Mouse (Mus musculus) forebrain, postnatal 0 days (tissue): Measurements from ENCODE around the gene Megf6. TPM values are rescaled to one million over a fixed set of nuclear protein-coding genes. Genes with fewer than 3 reads are reported as not detected.

Source experiments
- ATAC-seq: fragments of 200-750 bp; cut with Nextera tagmentation; 2 replicates; pipeline ENCODE4 v1.8.0; 2017; ENCODE audit warnings: mild to moderate bottlenecking, moderate library complexity
- DNase-seq: peaks from one replicate; pipeline ENCODE4 v3.0.0-alpha.2; 2015
- H3K27ac ChIP-seq: fragments of 300-500 bp; sonication (generic); 2 replicates; pipeline ENCODE4 v1.5.1; 2014; ENCODE audit warnings: low read depth, mild to moderate bottlenecking, antibody characterized with exemption, low read length, moderate library complexity, mixed read lengths
- H3K27me3 ChIP-seq: fragments of 300-500 bp; sonication (generic); 2 replicates; pipeline ENCODE4 v1.6.1; 2014; ENCODE audit warnings: mild to moderate bottlenecking, low read length, mixed read lengths; ENCODE audit not compliant: insufficient read depth
- H3K36me3 ChIP-seq: fragments of 300-500 bp; sonication (generic); 2 replicates; pipeline ENCODE4 v1.6.1; 2014; ENCODE audit warnings: mild to moderate bottlenecking, moderate library complexity; ENCODE audit not compliant: insufficient read depth
- H3K4me1 ChIP-seq: fragments of 300-500 bp; sonication (generic); 2 replicates; pipeline ENCODE4 v1.6.1; 2014; ENCODE audit warnings: antibody characterized with exemption; ENCODE audit not compliant: insufficient read depth
- H3K4me2 ChIP-seq: fragments of 300-500 bp; sonication (generic); 2 replicates; pipeline ENCODE4 v1.6.1; 2014; ENCODE audit warnings: low read depth, mild to moderate bottlenecking, moderate library complexity
- H3K4me3 ChIP-seq: fragments of 300-500 bp; sonication (generic); 2 replicates; pipeline ENCODE4 v1.5.1; 2014; ENCODE audit warnings: low read depth, low read length, mixed read lengths
- H3K9ac ChIP-seq: fragments of 300-500 bp; sonication (generic); 2 replicates; pipeline ENCODE4 v1.6.1; 2014; ENCODE audit warnings: mild to moderate bottlenecking
- H3K9me3 ChIP-seq: fragments of 300-500 bp; sonication (generic); 2 replicates; pipeline ENCODE4 v1.6.1; 2016; ENCODE audit warnings: low read length
- CTCF ChIP-seq: sonication (generic); IDR thresholded peaks from 2 replicates; pipeline ENCODE4 v1.5.1; 2016; ENCODE audit warnings: antibody characterized with exemption, control low read depth, low read depth
- WGBS: fragments of 180-500 bp; shearing (Covaris S2); extraction: QIAGEN DNeasy Blood & Tissue Kit; methylation state at CpG from one replicate; pipeline ENCODE4 v1.1.7; 2014; 5-methylcytosine and 5-hydroxymethylcytosine counted together
- polyA plus RNA-seq: library from polyadenylated mRNA; unstranded; fragments of >200 nt; fragmentation: Nextera tagmentation; extraction: Ambion mirVana; gene quantifications from 2 replicates; pipeline ENCODE4 v1.2.1, GENCODE M21; 2015
- total RNA-seq: library from RNA; depleted of rRNA; stranded (reverse); fragments of >200 nt; gene quantifications from 2 replicates; pipeline ENCODE4 v1.2.3, GENCODE M21; 2014

The Megf6 gene
- total and polyA plus RNA-seq, 2 experiments from 2014 or later: 7.7 to 36.5 TPM

- no peaks in the 10 kb centered on the region for H3K36me3 ChIP-seq
- no peaks in the 10 kb centered on the region for H3K4me1 ChIP-seq
- H3K9ac ChIP-seq: no peak overlapping the region
- ATAC-seq: no peak
- H3K4me2 ChIP-seq: no peak overlapping the region
- H3K4me3 ChIP-seq: no peak overlapping the region
- no peaks in the 10 kb centered on the region for H3K9me3 ChIP-seq
- no peak overlapping the region for H3K27ac ChIP-seq
- H3K27me3 ChIP-seq: peaks cover 4% of the 10 kb centered on the region; the same call in 1 of the 2 replicates
- 83% methylated on average over 4 of the region's 4 CpGs for WGBS
- no peak for DNase-seq
- no peak for TF ChIP-seq CTCF
These were observed 38.6 kb upstream of the Megf6 start for GRCm38 (mm10) chr4:154131894-154132293.

DNA sequence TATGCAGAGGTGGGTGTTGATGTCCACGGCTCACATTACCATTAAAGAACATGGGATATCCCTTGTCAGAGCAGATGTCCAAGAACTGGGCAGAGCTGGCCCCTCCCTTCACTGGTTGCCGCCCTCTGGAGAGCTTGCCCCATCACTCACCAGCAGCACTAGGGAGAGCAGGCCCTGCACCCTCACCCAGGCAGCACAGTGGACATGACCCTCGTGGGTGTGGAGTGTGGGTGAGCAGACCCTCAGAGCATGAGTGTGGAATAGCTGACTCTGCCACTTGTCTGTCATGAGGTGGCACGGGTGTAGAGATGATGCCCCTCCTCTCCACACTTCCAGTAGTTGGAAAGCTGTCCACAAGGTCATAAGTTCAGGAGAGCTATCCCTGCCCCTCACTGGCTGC, 35.7 kb upstream of the Megf6 start:
- no peak overlapping the region for H3K27ac ChIP-seq
- WGBS: 72% methylated on average over 4 of the region's 4 CpGs
- no peak for TF ChIP-seq CTCF
- no peaks in the 10 kb centered on the region for H3K4me1 ChIP-seq
- DNase-seq: no peak
- no peak for ATAC-seq
- H3K9me3 ChIP-seq: no peaks in the 10 kb centered on the region
- peaks cover 29% of the 10 kb centered on the region for H3K27me3 ChIP-seq
- H3K4me3 ChIP-seq: no peak overlapping the region
- no peaks in the 10 kb centered on the region for H3K36me3 ChIP-seq
- H3K9ac ChIP-seq: no peak overlapping the region
- H3K4me2 ChIP-seq: no peak overlapping the region

DNA sequence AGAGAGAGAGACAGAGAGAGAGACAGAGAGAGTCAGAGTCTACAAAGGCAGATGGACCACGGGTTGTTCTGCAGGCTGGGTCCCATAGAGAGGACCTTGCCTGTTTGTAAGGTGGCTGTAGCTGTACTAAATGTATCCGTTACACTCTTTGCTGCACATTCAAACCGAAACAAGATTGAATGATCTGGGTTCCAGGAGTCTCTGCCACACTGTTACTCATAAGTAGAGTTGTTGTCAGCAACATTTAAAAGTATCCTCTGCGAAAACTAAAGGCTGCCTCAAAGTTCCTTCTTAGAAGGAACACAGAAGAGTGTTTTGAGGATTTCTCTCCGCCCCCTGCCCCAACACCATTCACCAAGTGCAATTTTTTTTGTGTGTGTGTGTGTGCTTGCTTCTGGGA, 33.4 kb upstream of the Megf6 start:
- no peak for TF ChIP-seq CTCF
- 70% methylated on average over 5 of the region's 5 CpGs for WGBS
- H3K9me3 ChIP-seq: no peaks in the 10 kb centered on the region
- no peak for DNase-seq
- ATAC-seq: no peak
- no peaks in the 10 kb centered on the region for H3K36me3 ChIP-seq
- peaks cover 46% of the 10 kb centered on the region for H3K27me3 ChIP-seq
- no peak overlapping the region for H3K9ac ChIP-seq
- no peak overlapping the region for H3K4me3 ChIP-seq
- 0 out of 2 replicates have a peak, but pooled peaks cover 5% of the 10 kb centered on the region for H3K4me1 ChIP-seq
- H3K27ac ChIP-seq: no peak overlapping the region
- H3K4me2 ChIP-seq: no peak overlapping the region

- DNase-seq: peak; percentile 19
- Histone ChIP-seq H3K4me1 (0 out of 2 replicates have a peak, but pooled peaks cover 14% of the 10 kb centered on the region), H3K4me3 (peak overlapping the region; percentile 38), H3K27ac (no peak overlapping the region), H3K9me3 (no peaks in the 10 kb centered on the region), H3K4me2 (peak overlapping the region; percentile 81), H3K9ac (peak overlapping the region; percentile 33), H3K36me3 (no peaks in the 10 kb centered on the region), H3K27me3 (peaks cover 46% of the 10 kb centered on the region)
- 2% methylated on average over 54 of the region's 59 CpGs for WGBS
- no peak for ATAC-seq
- TF ChIP-seq CTCF: no peak
These were observed 30.8 kb upstream of the Megf6 start for GRCm38 (mm10) chr4:154139671-154140181.

DNA sequence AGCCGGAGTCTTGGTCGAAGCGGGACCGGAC, 30.5 kb upstream of the Megf6 start, which contains the start of gene Trp73:
Trp73 (minus strand) TSS at position 27 of the 31 bp plus-strand sequence.
- Histone ChIP-seq H3K9me3 (no peaks in the 10 kb centered on the region), H3K27ac (no peak within 1 kb of the TSS), H3K36me3 (no peaks in the 10 kb centered on the region), H3K27me3 (peaks cover 46% of the 10 kb centered on the region), H3K4me3 (peak within 1 kb of the TSS; percentile 38), H3K9ac (peak within 1 kb of the TSS; percentile 33), H3K4me1 (0 out of 2 replicates have a peak, but pooled peaks cover 14% of the 10 kb centered on the region), H3K4me2 (peak within 1 kb of the TSS; percentile 81)
- TF ChIP-seq CTCF: no peak
- no peak for ATAC-seq
- WGBS: 0% methylated on average over 4 of the region's 4 CpGs
- DNase-seq: no peak

DNA sequence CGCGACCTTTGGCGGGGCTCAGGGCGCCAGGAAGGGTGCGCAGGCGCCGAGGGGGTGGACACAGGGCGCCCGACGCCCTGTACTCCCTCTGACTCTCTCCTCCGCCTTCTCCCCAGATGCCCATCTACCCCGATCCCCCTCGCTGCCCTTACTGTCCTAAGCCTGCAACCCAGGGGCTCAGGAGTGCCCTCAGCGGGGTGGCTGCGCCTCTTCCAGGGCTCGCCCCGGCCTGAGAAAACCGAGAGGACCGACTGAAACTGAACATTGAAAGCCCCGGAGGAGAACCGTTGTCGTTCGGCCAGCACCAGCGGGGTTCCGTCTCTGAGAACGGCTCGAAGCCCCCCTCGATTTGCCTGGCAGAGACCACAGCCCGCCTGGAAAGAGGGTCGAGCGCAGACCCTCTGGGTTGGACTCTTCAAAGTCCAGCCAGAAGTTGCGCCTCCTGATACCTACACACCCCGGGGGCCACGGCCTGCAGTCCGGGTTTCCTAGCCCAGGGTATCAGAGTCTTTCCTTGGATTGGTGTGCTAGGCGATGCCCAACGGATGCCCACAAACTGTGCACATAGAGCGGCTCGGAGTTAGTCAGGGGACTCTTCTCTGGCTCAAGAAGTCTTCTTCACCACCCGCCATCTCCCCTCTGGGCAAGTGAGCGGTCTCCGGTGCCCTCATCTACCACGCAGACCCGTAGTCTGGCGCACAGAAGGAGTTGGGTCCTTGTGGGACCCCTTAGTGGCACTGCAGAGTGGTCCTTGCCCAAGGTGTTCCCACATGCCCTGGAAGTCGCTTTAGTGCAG, 30.1 kb upstream of the Megf6 start:
- Histone ChIP-seq H3K9me3 (no peaks in the 10 kb centered on the region), H3K4me3 (peak overlapping the region; percentile 38), H3K27me3 (peaks cover 46% of the 10 kb centered on the region), H3K36me3 (no peaks in the 10 kb centered on the region), H3K4me2 (peak overlapping the region; percentile 81), H3K27ac (no peak overlapping the region), H3K9ac (peak overlapping the region; percentile 33), H3K4me1 (0 out of 2 replicates have a peak, but pooled peaks cover 14% of the 10 kb centered on the region)
- DNase-seq (peak; percentile 38), ATAC-seq (no peak)
- no peak for TF ChIP-seq CTCF
- WGBS: 3% methylated on average over 44 of the region's 46 CpGs

DNA sequence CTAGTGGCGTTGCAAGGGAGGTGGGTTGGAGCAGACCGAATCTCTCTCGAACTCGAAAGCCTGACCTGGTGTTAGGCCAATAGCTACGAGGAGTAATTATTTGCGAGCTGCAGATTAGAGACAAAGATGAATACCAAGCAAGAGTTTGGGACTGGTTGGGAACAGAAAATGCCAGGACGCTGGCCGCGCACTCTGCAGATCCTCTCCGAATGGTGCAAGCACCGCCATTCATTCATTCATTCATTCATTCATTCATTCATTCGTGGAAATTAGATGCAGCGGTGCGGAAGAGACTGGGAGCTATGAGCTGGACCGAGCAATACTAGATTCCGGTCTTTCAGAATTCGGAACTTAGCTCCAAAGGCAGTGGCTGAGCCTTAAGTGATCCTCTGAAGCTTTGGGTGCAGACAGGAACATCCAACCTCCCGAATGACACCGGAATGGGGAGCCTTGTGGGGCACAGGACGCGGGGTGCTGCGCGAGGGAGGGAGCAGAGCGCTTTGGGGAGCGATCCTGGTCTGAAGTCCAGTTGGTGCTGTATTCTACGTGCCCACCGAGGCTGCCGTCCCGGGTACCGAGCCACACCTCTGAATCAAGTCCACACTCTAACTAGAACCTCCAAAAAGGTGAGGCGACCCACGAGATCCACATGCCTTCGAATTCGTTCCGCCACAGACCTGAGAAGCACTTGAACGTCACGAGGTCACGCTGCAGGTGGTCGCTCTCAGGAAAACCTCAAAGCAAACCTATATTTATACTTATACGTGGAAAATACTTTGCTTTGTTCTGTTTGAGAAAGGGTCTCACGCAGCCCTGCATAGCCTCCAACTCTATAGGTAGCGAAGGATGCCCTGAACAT, 29.3 kb upstream of the Megf6 start:
- Histone ChIP-seq H3K36me3 (no peaks in the 10 kb centered on the region), H3K9ac (no peak overlapping the region), H3K27me3 (peaks cover 46% of the 10 kb centered on the region), H3K4me2 (peak overlapping the region; percentile 81; the same call in 1 of the 2 replicates), H3K4me3 (peak overlapping the region; percentile 17), H3K4me1 (0 out of 2 replicates have a peak, but pooled peaks cover 14% of the 10 kb centered on the region), H3K27ac (no peak overlapping the region), H3K9me3 (no peaks in the 10 kb centered on the region)
- TF ChIP-seq CTCF: no peak
- ATAC-seq (no peak), DNase-seq (peak; percentile 21)
- WGBS: 2% methylated on average over 42 of the region's 42 CpGs
